8 mouse cellular contexts compared by ENCODE assay signal in the genomic region with DNA sequence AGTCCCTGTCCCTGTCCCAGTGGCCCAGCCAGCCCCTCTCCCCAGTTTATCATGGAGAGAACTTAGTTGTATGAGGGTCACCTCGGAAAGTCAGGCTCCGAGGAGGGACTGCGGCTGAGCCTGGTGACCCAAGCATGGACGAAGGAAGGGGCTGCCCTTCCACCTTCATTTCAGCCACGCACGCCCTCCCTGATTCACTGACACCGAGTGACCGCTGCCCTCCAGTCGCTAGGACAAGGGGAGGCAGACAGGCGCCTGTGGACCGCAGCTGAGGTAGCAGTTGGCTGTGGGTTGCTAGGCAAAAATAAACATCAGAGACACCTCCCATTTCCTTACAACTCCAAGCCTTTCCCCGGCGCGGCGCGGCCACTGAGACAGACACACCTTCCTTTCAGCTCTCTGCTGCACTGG. TPM values are rescaled to one million over a fixed set of nuclear protein-coding genes. Genes with fewer than 3 reads are reported as not detected.
DNase-seq lines count a peak whose midpoint lies in the region; ATAC-seq and TF ChIP-seq lines count a peak whose summit lies in the region.

No protein-coding gene starts in this region.

- peaks cover 32% of the 10 kb centered on the region for H3K79me2 ChIP-seq in MEL (ENCODE audit: control insufficient read depth, insufficient read depth, low read length, poor library complexity)

- H3K27me3 ChIP-seq in MEL (ENCODE audit: control insufficient read depth in 1 of 2, insufficient read depth in 2 of 2, low read length in 2 of 2) = no peaks in the 10 kb centered on the region
- H3K27me3 ChIP-seq in hindbrain, embryonic 11.5 days (ENCODE audit: control insufficient read depth, insufficient read depth, low read length) = no peaks in the 10 kb centered on the region

- H3K4me3 ChIP-seq in MEL (ENCODE audit: control insufficient read depth in 1 of 2, insufficient read depth in 1 of 2, low read depth in 2 of 2, low read length in 2 of 2) = peak overlapping the region; percentile 49 to 86
- H3K4me3 ChIP-seq in hindbrain, embryonic 11.5 days (ENCODE audit: low read depth, low read length) = peak overlapping the region; percentile 99

- peaks cover 0 to 17% of the 10 kb centered on the region in 2 experiments; a peak in 2 of 4 replicates for H3K4me1 ChIP-seq in MEL (ENCODE audit: control insufficient read depth in 1 of 2, insufficient read depth in 2 of 2, low read length in 2 of 2)
- H3K4me1 ChIP-seq in hindbrain, embryonic 11.5 days (replicated peaks; ENCODE audit: control insufficient read depth, insufficient read depth, low read length) = peaks cover 6% of the 10 kb centered on the region

- TF ChIP-seq EP300 in MEL (IDR thresholded peaks at IDR 0.05; ENCODE audit: low read depth in 1 of 2, low read length in 2 of 2) = no peak

- no peak for TF ChIP-seq CTCF in MEL (IDR thresholded peaks at IDR 0.05 in 2 of 3, conservative IDR thresholded peaks at IDR 0.05 in 1 of 3; ENCODE audit: control insufficient read depth in 1 of 3, insufficient read depth in 1 of 3, low read depth in 2 of 3, low read length in 3 of 3, poor library complexity in 1 of 3, severe bottlenecking in 1 of 3)

- TF ChIP-seq RAD21 in MEL (IDR thresholded peaks at IDR 0.05; ENCODE audit: low read depth, low read length) = no peak

- ATAC-seq in hindbrain, embryonic 11.5 days (ENCODE audit: low FRiP score) = peak; percentile 62

- no peaks in the 10 kb centered on the region for H3K9me3 ChIP-seq in MEL (replicated peaks; ENCODE audit: insufficient read depth, low read length)
- peaks cover 3% of the 10 kb centered on the region; the same call in 1 of the 2 replicates for H3K9me3 ChIP-seq in hindbrain, embryonic 11.5 days (ENCODE audit: control insufficient read depth, low read length)

- peak overlapping the region; percentile 26 for H3K9ac ChIP-seq in MEL (ENCODE audit: control insufficient read depth, low read depth, low read length, poor library complexity, severe bottlenecking)
- H3K9ac ChIP-seq in hindbrain, embryonic 11.5 days (ENCODE audit: low read depth, low read length) = peak overlapping the region; percentile 47

- H3K36me3 ChIP-seq in MEL (ENCODE audit: control insufficient read depth in 1 of 2, insufficient read depth in 2 of 2, low read length in 2 of 2) = peaks cover 3 to 8% of the 10 kb centered on the region in 2 experiments; a peak in 2 of 4 replicates
- no peaks in the 10 kb centered on the region for H3K36me3 ChIP-seq in hindbrain, embryonic 11.5 days (ENCODE audit: control insufficient read depth, insufficient read depth, low read length)

- WGBS in hindbrain, embryonic 11.5 days = under 1% methylated on average over 16 of the region's 16 CpGs

- DNase-seq in MEL (ENCODE audit: low read depth, low spot score) = peak; percentile 79
- DNase-seq in cerebellum, adult 11-12 months = peak; percentile 52
- peak; percentile 50 to 75 for DNase-seq in frontal cortex, adult 2 months (ENCODE audit: extremely low spot score in 1 of 2, low spot score in 1 of 2)
- peak; percentile 74 for DNase-seq in hindbrain, embryonic 11.5 days (ENCODE audit: low spot score)
- peak; percentile 47 to 56 for DNase-seq in layer of hippocampus, postnatal 14 days (ENCODE audit: low spot score in 2 of 2)
- peak; percentile 77 for DNase-seq in lung, postnatal 14 days
- peak; percentile 88 for DNase-seq in retina, postnatal 1 day
- DNase-seq in urinary bladder, adult 2 months (ENCODE audit: low spot score) = peak; percentile 70

- no peak overlapping the region for H3K27ac ChIP-seq in MEL (ENCODE audit: control insufficient read depth, low read depth, low read length)
- peak overlapping the region; percentile 97 for H3K27ac ChIP-seq in hindbrain, embryonic 11.5 days (ENCODE audit: low read depth, low read length)

- no peak for TF ChIP-seq POLR2A in MEL (IDR thresholded peaks at IDR 0.05; ENCODE audit: control insufficient read depth in 1 of 2, insufficient read depth in 1 of 2, low read depth in 1 of 2, low read length in 2 of 2, poor library complexity in 1 of 2)

- H3K4me2 ChIP-seq in hindbrain, embryonic 11.5 days (replicated peaks; ENCODE audit: low read depth, low read length) = peak overlapping the region; percentile 58

TF ChIP-seq in MEL, 35 proteins besides CTCF, POLR2A, EP300 and RAD21:
- TF ChIP-seq CHD1 (IDR thresholded peaks at IDR 0.05; ENCODE audit: low read depth, low read length) = no peak
- no peak for TF ChIP-seq GATA1 (IDR thresholded peaks at IDR 0.05; ENCODE audit: low read depth, low read length)
- TF ChIP-seq TBP (IDR thresholded peaks at IDR 0.05; ENCODE audit: low read depth, low read length) = no peak
- no peak for TF ChIP-seq SMC3 (IDR thresholded peaks at IDR 0.05; ENCODE audit: low read depth, low read length)
- no peak for TF ChIP-seq TCF12 (IDR thresholded peaks at IDR 0.05; ENCODE audit: low read depth, low read length)
- TF ChIP-seq POLR2AphosphoS5 (IDR thresholded peaks at IDR 0.05; ENCODE audit: borderline replicate concordance, low read depth, low read length) = no peak
- no peak for TF ChIP-seq ZKSCAN1 (IDR thresholded peaks at IDR 0.05; ENCODE audit: low read depth, low read length)
- 0 out of 2 replicates have a peak, but pooled peaks have one; percentile 14 for TF ChIP-seq ELF1 (IDR thresholded peaks at IDR 0.05; ENCODE audit: low read depth, low read length)
- no peak for TF ChIP-seq ZC3H11A (IDR thresholded peaks at IDR 0.05; ENCODE audit: low read depth, low read length)
- TF ChIP-seq POLR2AphosphoS2 (IDR thresholded peaks at IDR 0.05; ENCODE audit: low read length) = no peak
- no peak for TF ChIP-seq MYB (IDR thresholded peaks at IDR 0.05; ENCODE audit: low read depth, low read length)
- TF ChIP-seq BHLHE40 (IDR thresholded peaks at IDR 0.05; ENCODE audit: borderline replicate concordance, low read depth, low read length) = no peak
- no peak for TF ChIP-seq USF1 (IDR thresholded peaks at IDR 0.05; ENCODE audit: low read depth, low read length)
- no peak for TF ChIP-seq ETS1 (IDR thresholded peaks at IDR 0.05; ENCODE audit: low read depth, low read length)
- TF ChIP-seq E2F4 (IDR thresholded peaks at IDR 0.05; ENCODE audit: borderline replicate concordance, low read depth, low read length) = no peak
- TF ChIP-seq JUND (IDR thresholded peaks at IDR 0.05; ENCODE audit: low read depth, low read length) = no peak
- TF ChIP-seq MXI1 (IDR thresholded peaks at IDR 0.05; ENCODE audit: low read depth, low read length) = peak; percentile 78
- TF ChIP-seq MAFK (IDR thresholded peaks at IDR 0.05; ENCODE audit: borderline replicate concordance, low read depth, low read length) = no peak
- TF ChIP-seq SIN3A (IDR thresholded peaks at IDR 0.05; ENCODE audit: low read length) = peak; percentile 94
- TF ChIP-seq MEF2A (IDR thresholded peaks at IDR 0.05; ENCODE audit: extremely low read depth, insufficient replicate concordance, low read depth, low read length, poor library complexity, severe bottlenecking) = no peak
- TF ChIP-seq MAZ (IDR thresholded peaks at IDR 0.05; ENCODE audit: low read depth, low read length) = no peak
- no peak for TF ChIP-seq USF2 (IDR thresholded peaks at IDR 0.05; ENCODE audit: borderline replicate concordance in 1 of 2, insufficient read depth in 1 of 2, low read depth in 1 of 2, low read length in 2 of 2)
- TF ChIP-seq UBTF (IDR thresholded peaks at IDR 0.05; ENCODE audit: borderline replicate concordance, insufficient read depth, low read depth, low read length) = no peak

RNA-seq across cellular contexts. Expression of gene Dyrk2, which starts 0.4 kb away (rescaled TPM):
- 7.1 and 9.2 TPM in 2 replicates for total RNA-seq in MEL (2012; rRNA removed)
- polyA plus RNA-seq in MEL (2012; ENCODE audit: insufficient read depth in 1 of 2, insufficient read length in 2 of 2, low read depth in 1 of 2, low replicate concordance in 2 of 2, missing spikeins in 1 of 2) = 1 to 10 TPM in 1 of 2 experiments, not detected in 1; 9.5 TPM
- polyA plus RNA-seq in frontal cortex, adult 2 months (2012; rRNA removed) = 22.5 and 24.6 TPM in 2 replicates
- polyA plus RNA-seq in hindbrain, embryonic 11.5 days (2014; fragmentation: Nextera tagmentation; extraction: Ambion mirVana) = 12.1 and 14.3 TPM in 2 replicates
- 10 to 100 TPM; 65.0 TPM for total RNA-seq in layer of hippocampus, postnatal 14 days (2021)
- polyA plus RNA-seq in urinary bladder, adult 2 months (2012; rRNA removed) = 17.8 and 22.1 TPM in 2 replicates
